Mouse (Mus musculus) gonadal fat pad, adult 2 months (tissue): Measurements from ENCODE around the gene Fstl4. TPM values are rescaled to one million over a fixed set of nuclear protein-coding genes. Genes with fewer than 3 reads are reported as not detected.

Experiments used
- DNase-seq: peaks from one replicate; pipeline ENCODE4 v3.0.0-alpha.2; 2012; ENCODE audit warnings: low read depth
- polyA plus RNA-seq: library from polyadenylated mRNA; depleted of rRNA; stranded (reverse); fragments of >200 nt; gene quantifications from 2 replicates; pipeline ENCODE4 v1.2.3, GENCODE M21; 2012

Gene Fstl4
- polyA plus RNA-seq, 1 experiment, result 0.50 TPM

GRCm38 (mm10) chr11:53202459-53203250 lies 438.2 kb downstream of the Fstl4 start:
- DNase-seq, result no peak

GRCm38 (mm10) chr11:53210876-53211275 lies 446.4 kb downstream of the Fstl4 start:
- DNase-seq, result no peak

GRCm38 (mm10) chr11:53229011-53229410 lies 464.6 kb downstream of the Fstl4 start:
- no peak for DNase-seq

- DNase-seq, result no peak
Observed at GRCm38 (mm10) chr11:53231836-53232235, 467.4 kb downstream of the Fstl4 start.

- no peak for DNase-seq
Observed at GRCm38 (mm10) chr11:53233590-53233989, 469.2 kb downstream of the Fstl4 start.
